Mouse (Mus musculus) retina, adult 2 months (tissue): Measurements from ENCODE around the gene Slit1.
A peak's percentile ranks its signal among the peaks of the same experiment; 100 is the strongest.

Experiments
- DNase-seq: peaks from one replicate; pipeline ENCODE4 v3.0.0-alpha.2; 2012; ENCODE audit warnings: low read depth, low spot score

Gene Slit1

GRCm38 (mm10) chr19:41724831-41725470 is 18.5 kb downstream of the Slit1 start:
- DNase-seq, result no peak

- DNase-seq, result no peak
These were observed 20.1 kb downstream of the Slit1 start for GRCm38 (mm10) chr19:41723337-41723736.

- DNase-seq, result no peak
These were observed 24.0 kb downstream of the Slit1 start for GRCm38 (mm10) chr19:41719436-41719835.

- no peak for DNase-seq
These were observed 26.9 kb downstream of the Slit1 start for GRCm38 (mm10) chr19:41716233-41717218.

GRCm38 (mm10) chr19:41714431-41714917 is 29.0 kb downstream of the Slit1 start:
- no peak for DNase-seq

GRCm38 (mm10) chr19:41712829-41713228 is 30.6 kb downstream of the Slit1 start:
- DNase-seq, result no peak

- no peak for DNase-seq
These were observed 31.8 kb downstream of the Slit1 start for GRCm38 (mm10) chr19:41711665-41712064.

- DNase-seq, result no peak
These were observed 33.8 kb downstream of the Slit1 start for GRCm38 (mm10) chr19:41709497-41710165.

GRCm38 (mm10) chr19:41707850-41708249 is 35.6 kb downstream of the Slit1 start:
- no peak for DNase-seq

- DNase-seq, result no peak
These were observed 37.2 kb downstream of the Slit1 start for GRCm38 (mm10) chr19:41706094-41706828.

- DNase-seq, result no peak
These were observed 38.0 kb downstream of the Slit1 start for GRCm38 (mm10) chr19:41705416-41705815.

- no peak for DNase-seq
These were observed 40.8 kb downstream of the Slit1 start for GRCm38 (mm10) chr19:41702638-41703037.

GRCm38 (mm10) chr19:41698857-41699424 is 44.5 kb downstream of the Slit1 start:
- no peak for DNase-seq

GRCm38 (mm10) chr19:41697807-41698515 is 45.5 kb downstream of the Slit1 start:
- DNase-seq, result no peak

GRCm38 (mm10) chr19:41697111-41697806 is 46.2 kb downstream of the Slit1 start:
- DNase-seq, result peak; percentile 40

GRCm38 (mm10) chr19:41696443-41696842 is 47.0 kb downstream of the Slit1 start:
- no peak for DNase-seq

GRCm38 (mm10) chr19:41695046-41695445 is 48.4 kb downstream of the Slit1 start:
- DNase-seq, result no peak

GRCm38 (mm10) chr19:41694610-41695009 is 48.9 kb downstream of the Slit1 start:
- DNase-seq, result no peak

- DNase-seq, result no peak
These were observed 49.7 kb downstream of the Slit1 start for GRCm38 (mm10) chr19:41693727-41694126.

GRCm38 (mm10) chr19:41690064-41690463 is 53.4 kb downstream of the Slit1 start:
- DNase-seq, result no peak
